Mouse (Mus musculus) intestine, postnatal 0 days (tissue): ENCODE measurements around the gene Ciao2b. TPM values are rescaled to one million over a fixed set of nuclear protein-coding genes. Genes with fewer than 3 reads are reported as not detected.

Source experiments
- ATAC-seq: fragments of 200-750 bp; cut with Nextera tagmentation; 2 replicates; pipeline ENCODE4 v1.8.0; 2017; ENCODE audit warnings: mild to moderate bottlenecking, moderate TSS enrichment, moderate library complexity
- H3K27ac ChIP-seq: fragments of 300-500 bp; sonication (generic); 2 replicates; pipeline ENCODE4 v1.5.1; 2014; ENCODE audit warnings: mild to moderate bottlenecking, low read depth, low read length, moderate library complexity
- H3K27me3 ChIP-seq: fragments of 300-500 bp; sonication (generic); replicated peaks from 2 replicates; pipeline ENCODE4 v1.6.1; 2014; ENCODE audit warnings: low read length, mixed read lengths; ENCODE audit not compliant: control insufficient read depth, insufficient read depth
- H3K36me3 ChIP-seq: fragments of 300-500 bp; sonication (generic); 2 replicates; pipeline ENCODE4 v1.6.1; 2014; ENCODE audit warnings: mild to moderate bottlenecking, moderate library complexity; ENCODE audit not compliant: control insufficient read depth, insufficient read depth
- H3K4me1 ChIP-seq: fragments of 300-500 bp; sonication (generic); replicated peaks from 2 replicates; pipeline ENCODE4 v1.6.1; 2014; ENCODE audit warnings: antibody characterized with exemption, low read length, mixed read lengths; ENCODE audit not compliant: control insufficient read depth, insufficient read depth
- H3K4me2 ChIP-seq: fragments of 300-500 bp; sonication (generic); replicated peaks from 2 replicates; pipeline ENCODE4 v1.6.1; 2014; ENCODE audit warnings: low read depth, mild to moderate bottlenecking, moderate library complexity
- H3K4me3 ChIP-seq: fragments of 300-500 bp; sonication (generic); 2 replicates; pipeline ENCODE4 v1.5.1; 2014; ENCODE audit warnings: low read depth, low read length
- H3K9ac ChIP-seq: fragments of 300-500 bp; sonication (generic); 2 replicates; pipeline ENCODE4 v1.6.1; 2014; ENCODE audit warnings: mild to moderate bottlenecking, low read depth, low read length
- H3K9me3 ChIP-seq: fragments of 300-500 bp; sonication (generic); 2 replicates; pipeline ENCODE4 v1.6.1; 2016; ENCODE audit warnings: mixed run types; ENCODE audit not compliant: control insufficient read depth
- CTCF ChIP-seq: sonication (generic); IDR thresholded peaks from 2 replicates; pipeline ENCODE4 v1.5.1; 2016; ENCODE audit warnings: low read depth, mild to moderate bottlenecking, control low read depth, antibody characterized with exemption, moderate library complexity
- WGBS: fragments of 180-500 bp; shearing (Covaris S2); extraction: QIAGEN DNeasy Blood & Tissue Kit; methylation state at CpG from one replicate; pipeline ENCODE4 v1.1.7; 2014; 5-methylcytosine and 5-hydroxymethylcytosine counted together
- polyA plus RNA-seq: library from polyadenylated mRNA; unstranded; fragments of >200 nt; fragmentation: Nextera tagmentation; extraction: Ambion mirVana; gene quantifications from 2 replicates; pipeline ENCODE4 v1.2.1, GENCODE M21; 2015

The Ciao2b gene
- polyA plus RNA-seq, 1 experiment from 2014 or later: 60.6 TPM

- Histone ChIP-seq H3K4me1 (peaks cover 5% of the 10 kb centered on the region; the same call in 1 of the 2 replicates), H3K4me3 (peak overlapping the region; percentile 21), H3K9me3 (no peaks in the 10 kb centered on the region), H3K4me2 (peak overlapping the region; percentile 59), H3K27me3 (no peaks in the 10 kb centered on the region), H3K36me3 (no peaks in the 10 kb centered on the region), H3K27ac (no peak overlapping the region), H3K9ac (no peak overlapping the region)
- no peak for ATAC-seq
- TF ChIP-seq CTCF: no peak
- WGBS: under 1% methylated on average over 12 of the region's 12 CpGs
Observed at GRCm38 (mm10) chr8:104601941-104602371, 39.8 kb downstream of the Ciao2b start.

GRCm38 (mm10) chr8:104601386-104601785, 40.4 kb downstream of the Ciao2b start:
- Histone ChIP-seq H3K4me2 (peak overlapping the region; percentile 59; the same call in 1 of the 2 replicates), H3K9ac (no peak overlapping the region), H3K27me3 (no peaks in the 10 kb centered on the region), H3K4me1 (peaks cover 5% of the 10 kb centered on the region; the same call in 1 of the 2 replicates), H3K9me3 (no peaks in the 10 kb centered on the region), H3K36me3 (peaks cover 3% of the 10 kb centered on the region; the same call in 1 of the 2 replicates), H3K27ac (no peak overlapping the region), H3K4me3 (no peak overlapping the region)
- no peak for ATAC-seq
- TF ChIP-seq CTCF: no peak
- WGBS: 32% methylated on average over 7 of the region's 7 CpGs

GRCm38 (mm10) chr8:104598496-104598895, 43.3 kb downstream of the Ciao2b start:
- WGBS: 34% methylated on average over 6 of the region's 6 CpGs
- H3K9ac ChIP-seq: no peak overlapping the region
- no peak overlapping the region for H3K4me3 ChIP-seq
- H3K4me2 ChIP-seq: no peak overlapping the region
- ATAC-seq: no peak
- no peaks in the 10 kb centered on the region for H3K9me3 ChIP-seq
- H3K36me3 ChIP-seq: peaks cover 28% of the 10 kb centered on the region
- H3K27ac ChIP-seq: no peak overlapping the region
- no peak for TF ChIP-seq CTCF
- peaks cover 5% of the 10 kb centered on the region; the same call in 1 of the 2 replicates for H3K4me1 ChIP-seq
- no peaks in the 10 kb centered on the region for H3K27me3 ChIP-seq

GRCm38 (mm10) chr8:104597656-104598055, 44.1 kb downstream of the Ciao2b start:
- ATAC-seq: no peak
- H3K9me3 ChIP-seq: no peaks in the 10 kb centered on the region
- H3K36me3 ChIP-seq: peaks cover 29% of the 10 kb centered on the region
- H3K27me3 ChIP-seq: no peaks in the 10 kb centered on the region
- no peak overlapping the region for H3K4me2 ChIP-seq
- WGBS: 63% methylated on average over 6 of the region's 6 CpGs
- no peak overlapping the region for H3K27ac ChIP-seq
- no peak overlapping the region for H3K9ac ChIP-seq
- no peak overlapping the region for H3K4me3 ChIP-seq
- peaks cover 5% of the 10 kb centered on the region; the same call in 1 of the 2 replicates for H3K4me1 ChIP-seq
- no peak for TF ChIP-seq CTCF

- H3K9me3 ChIP-seq: no peaks in the 10 kb centered on the region
- WGBS: 81% methylated on average over 21 of the region's 21 CpGs
- no peak for TF ChIP-seq CTCF
- no peak overlapping the region for H3K4me3 ChIP-seq
- H3K36me3 ChIP-seq: peaks cover 29% of the 10 kb centered on the region
- H3K27me3 ChIP-seq: no peaks in the 10 kb centered on the region
- no peak overlapping the region for H3K27ac ChIP-seq
- H3K4me1 ChIP-seq: no peaks in the 10 kb centered on the region; the same call in 1 of the 2 replicates
- H3K4me2 ChIP-seq: no peak overlapping the region
- no peak overlapping the region for H3K9ac ChIP-seq
- ATAC-seq: no peak
Observed at GRCm38 (mm10) chr8:104595773-104596536, 45.8 kb downstream of the Ciao2b start.

- ATAC-seq: no peak
- no peaks in the 10 kb centered on the region for H3K27me3 ChIP-seq
- H3K27ac ChIP-seq: no peak overlapping the region
- H3K9me3 ChIP-seq: no peaks in the 10 kb centered on the region
- H3K36me3 ChIP-seq: peaks cover 29% of the 10 kb centered on the region
- H3K4me2 ChIP-seq: no peak overlapping the region
- H3K4me1 ChIP-seq: no peaks in the 10 kb centered on the region; the same call in 1 of the 2 replicates
- no peak overlapping the region for H3K4me3 ChIP-seq
- TF ChIP-seq CTCF: no peak
- no peak overlapping the region for H3K9ac ChIP-seq
- 94% methylated on average over 19 of the region's 19 CpGs for WGBS
Observed at GRCm38 (mm10) chr8:104594611-104595362, 47.0 kb downstream of the Ciao2b start.
